Mouse (Mus musculus) erythroid progenitor cell, adult 5-6 weeks (primary cell): Measurements from ENCODE around the gene Tsfm. TPM values are rescaled to one million over a fixed set of nuclear protein-coding genes. Genes with fewer than 3 reads are reported as not detected.
"Not testable (repeated sequence)": the region's sequence is repeated elsewhere in the genome, so short reads cannot be mapped to it uniquely, and the experiment has no call there.

Experiments
- ATAC-seq: replicated peaks from 2 replicates; pipeline ENCODE4 v1.8.0; 2016; ENCODE audit warnings: moderate number of reproducible peaks, mild to moderate bottlenecking, moderate TSS enrichment, inconsistent platforms; ENCODE audit not compliant: poor library complexity, low FRiP score, severe bottlenecking
- total RNA-seq, 2 experiments: library from RNA; stranded (forward) in 1 of 2; stranded (reverse) in 1 of 2; fragments of 150-400 nt in 1 of 2; fragments of 186-747, 209-891 nt in 1 of 2; gene quantifications; 2 replicates each; pipeline versions ENCODE4 v1.2.3 to v1.2.4; 2015 to 2017; ENCODE audit warnings: low replicate concordance in 2 of 2

The Tsfm gene
- total RNA-seq, 2 experiments from 2014 or later = 6.5 to 12.6 TPM

- no peak for ATAC-seq
These were observed 35.3 kb upstream of the Tsfm start for GRCm38 (mm10) chr10:127065981-127066380.

DNA sequence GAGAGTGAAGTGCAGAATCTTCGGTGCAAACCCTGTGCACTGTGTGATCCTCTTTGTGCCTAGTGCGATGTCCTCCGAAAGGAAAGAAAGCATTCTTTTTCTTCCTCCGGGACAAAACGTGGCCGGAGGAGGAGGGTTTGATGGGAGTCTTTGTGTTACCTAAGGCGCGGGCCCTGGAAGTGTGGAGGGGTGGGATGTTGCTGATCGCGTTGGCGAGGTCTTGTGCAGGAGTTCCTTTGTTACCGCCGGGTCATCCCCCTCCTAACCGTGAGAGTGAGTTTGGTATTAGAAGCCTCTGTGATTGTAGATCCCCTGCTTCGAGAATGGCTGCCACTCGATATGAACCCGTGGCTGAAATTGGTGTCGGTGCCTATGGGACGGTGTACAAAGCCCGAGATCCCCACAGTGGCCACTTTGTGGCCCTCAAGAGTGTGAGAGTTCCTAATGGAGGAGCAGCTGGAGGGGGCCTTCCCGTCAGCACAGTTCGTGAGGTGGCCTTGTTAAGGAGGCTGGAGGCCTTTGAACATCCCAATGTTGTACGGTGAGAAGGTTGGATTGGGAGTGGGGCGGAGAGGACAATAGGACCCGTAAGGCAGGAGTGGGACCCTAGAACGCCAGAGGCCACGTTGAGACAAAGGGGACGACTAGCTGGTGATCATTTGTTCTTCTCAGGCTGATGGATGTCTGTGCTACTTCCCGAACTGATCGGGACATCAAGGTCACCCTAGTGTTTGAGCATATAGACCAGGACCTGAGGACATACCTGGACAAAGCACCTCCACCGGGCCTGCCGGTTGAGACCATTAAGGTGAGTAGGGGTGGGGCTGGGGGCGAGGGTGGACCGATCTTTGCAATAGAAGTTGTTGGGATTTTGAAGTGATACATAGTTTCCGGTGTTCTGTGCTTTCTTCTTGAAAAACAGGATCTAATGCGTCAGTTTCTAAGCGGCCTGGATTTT is 33.6 kb upstream of the Tsfm start:
- peak; percentile 27; the same call in 1 of the 2 replicates for ATAC-seq

DNA sequence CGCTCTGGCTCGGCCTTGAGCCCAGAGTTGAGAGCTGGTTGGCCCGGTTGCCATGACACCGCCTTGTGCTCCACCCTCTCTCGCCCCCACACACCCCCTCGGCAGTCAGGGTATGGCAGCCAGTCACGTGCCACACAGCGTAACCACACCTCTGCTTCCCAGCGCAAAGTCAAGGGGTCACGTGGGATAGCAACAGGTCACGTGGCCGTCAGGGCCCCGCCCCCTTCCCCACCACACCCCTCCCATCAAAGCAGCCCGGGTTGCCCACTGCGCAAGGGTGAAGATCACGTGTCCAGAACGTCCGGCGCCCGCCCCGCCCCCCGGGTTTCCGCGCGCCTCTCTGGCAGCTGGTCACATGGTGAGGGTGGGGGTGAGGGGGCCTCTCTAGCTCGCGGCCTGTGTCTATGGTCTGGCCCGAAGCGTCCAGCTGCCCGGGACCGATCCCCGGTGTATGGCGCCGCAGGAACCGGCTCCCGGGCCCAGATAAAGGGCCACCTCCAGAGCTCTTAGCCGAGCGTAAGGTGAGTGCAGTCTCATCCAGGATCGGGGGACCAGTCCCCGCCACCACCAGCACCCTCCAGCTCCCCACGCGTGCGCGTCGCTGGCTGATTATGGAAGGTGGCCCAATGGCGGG is 32.7 kb upstream of the Tsfm start, which contains the start of gene Cdk4:
TSS of gene Cdk4 (plus strand) at position 296 of the 634 bp plus-strand sequence.
- ATAC-seq = peak; percentile 86

- no peak for ATAC-seq
These were observed 31.9 kb upstream of the Tsfm start for GRCm38 (mm10) chr10:127062503-127062902.

- ATAC-seq = not testable (repeated sequence)
These were observed 31.5 kb upstream of the Tsfm start for GRCm38 (mm10) chr10:127062101-127062500.

DNA sequence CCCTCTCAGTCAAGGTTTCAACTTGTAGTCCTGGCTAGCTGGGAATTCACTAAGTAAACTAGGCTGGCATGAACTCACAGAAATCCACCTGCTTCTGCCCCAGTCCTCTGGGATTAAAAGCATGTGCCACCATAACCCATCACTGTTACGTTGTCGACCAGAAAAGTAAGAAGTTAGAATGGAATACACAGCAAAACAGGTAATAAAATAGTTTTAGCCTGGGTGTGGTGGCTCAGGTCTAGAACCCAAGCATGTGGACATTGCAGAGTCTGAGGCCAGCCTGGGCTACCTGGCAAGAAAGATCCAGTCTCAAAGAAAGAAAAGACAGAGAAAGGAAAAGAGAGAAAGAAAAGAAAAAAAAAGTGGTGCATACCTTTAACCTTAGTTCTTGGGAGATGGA is 30.9 kb upstream of the Tsfm start:
- no peak for ATAC-seq

DNA sequence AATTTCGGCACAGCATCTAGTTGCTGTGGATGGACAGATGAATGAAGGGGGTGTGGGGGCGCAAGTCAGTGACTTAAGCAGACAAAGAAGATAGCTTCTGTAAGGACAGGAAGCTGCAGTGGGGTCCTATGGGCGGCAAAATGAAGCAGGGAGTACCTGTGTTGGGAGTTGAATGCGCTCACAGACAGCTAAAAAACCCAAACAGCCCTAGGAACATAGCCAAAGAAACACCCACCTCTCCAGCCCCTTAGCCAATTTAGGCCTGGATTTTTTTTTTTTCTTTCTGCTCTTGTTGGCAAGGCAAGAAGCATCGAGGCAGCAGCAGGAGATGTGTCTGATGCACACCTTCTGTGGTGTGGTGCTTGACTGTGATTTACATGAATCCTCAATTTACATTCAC is 30.4 kb upstream of the Tsfm start:
- no peak for ATAC-seq

DNA sequence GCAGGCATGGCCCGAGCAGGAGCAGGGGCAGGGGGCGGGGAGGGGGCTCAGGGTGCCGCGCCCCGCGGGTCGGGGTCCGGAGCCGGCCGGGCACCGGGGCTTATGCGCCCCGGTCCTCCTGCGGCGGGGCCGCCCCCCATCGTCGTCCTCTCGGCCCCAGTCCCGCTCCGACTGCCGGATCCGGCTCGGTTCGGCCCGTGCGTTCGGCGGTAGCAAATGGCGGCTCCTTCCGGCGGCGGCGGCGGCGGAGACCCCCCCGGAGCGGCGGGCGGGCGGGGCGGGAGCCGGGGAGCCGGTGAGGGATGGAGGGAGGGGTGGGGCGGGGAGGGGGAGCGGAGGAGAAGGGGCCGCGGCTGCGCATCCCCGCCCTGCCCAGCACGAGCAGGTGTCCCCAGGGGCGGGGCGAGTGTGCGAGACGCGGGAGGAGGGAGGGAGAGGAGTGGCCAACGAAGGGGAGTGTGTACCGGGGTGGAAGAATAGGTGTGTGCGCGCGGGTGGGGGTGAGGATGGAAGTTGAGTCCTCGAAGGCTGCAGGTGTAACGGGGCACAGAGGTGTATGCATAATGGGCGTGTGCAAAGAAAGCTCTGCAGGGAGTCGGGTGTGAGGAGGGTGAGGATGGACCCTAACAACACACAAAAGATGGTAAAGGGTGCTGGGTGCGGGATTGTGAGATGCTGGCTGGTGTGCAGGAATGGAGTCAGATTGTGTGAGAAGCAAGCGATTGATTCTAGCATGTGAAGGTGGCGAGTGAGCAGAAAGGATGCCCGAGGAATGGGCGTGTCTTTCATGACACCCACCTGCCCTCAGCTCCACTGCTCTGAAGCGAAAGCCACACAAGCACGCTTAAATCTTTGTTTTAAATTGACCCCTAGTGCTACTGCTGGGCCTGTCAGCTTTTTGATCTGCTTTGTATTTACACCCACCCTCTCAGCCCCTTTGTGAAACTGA is 29.6 kb upstream of the Tsfm start, which contains the start of gene March9:
TSS of gene March9 (minus strand) at position 217 of the 949 bp plus-strand sequence.
- ATAC-seq = no peak

- no peak for ATAC-seq
These were observed 28.7 kb upstream of the Tsfm start for GRCm38 (mm10) chr10:127059174-127059967.

DNA sequence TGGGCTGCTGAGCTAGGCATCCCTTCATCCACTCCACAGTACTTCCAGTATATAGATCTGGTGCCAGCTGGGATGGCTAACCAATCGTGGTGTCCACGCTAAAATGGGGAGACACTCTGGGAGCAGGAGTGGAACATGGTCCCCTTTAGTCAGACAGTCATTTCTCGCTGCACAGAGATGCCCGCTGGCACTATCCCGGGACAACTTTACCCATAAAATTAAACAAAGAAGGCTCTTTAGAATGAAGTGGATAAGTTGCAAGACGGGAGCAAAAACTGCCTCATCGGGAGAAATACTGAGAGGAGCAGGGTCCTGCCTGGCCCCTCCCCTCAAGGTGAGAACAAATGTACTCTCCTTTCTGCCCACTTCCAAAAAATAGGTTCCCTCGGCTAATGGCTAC is 28.1 kb upstream of the Tsfm start:
- ATAC-seq = no peak

DNA sequence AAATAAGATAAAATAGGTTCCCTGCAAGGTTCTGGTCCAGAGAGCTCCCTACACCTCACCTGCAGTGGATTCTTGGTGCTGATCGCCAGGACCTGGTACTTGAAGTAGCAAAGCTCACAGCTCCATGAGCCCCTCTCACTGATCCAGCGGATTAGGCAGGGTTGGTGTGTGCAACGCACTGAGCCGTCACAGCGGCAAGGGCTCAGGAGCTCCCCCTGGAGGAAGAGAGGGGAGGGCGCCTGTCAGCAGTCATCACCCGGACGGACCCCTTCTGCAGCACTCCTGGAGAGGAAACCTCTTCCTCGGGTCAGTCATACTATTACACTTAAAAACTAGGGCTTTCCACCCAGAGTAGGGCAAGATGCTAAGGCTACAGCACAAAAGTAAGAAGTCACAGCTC is 27.5 kb upstream of the Tsfm start:
- peak; percentile 69 for ATAC-seq

DNA sequence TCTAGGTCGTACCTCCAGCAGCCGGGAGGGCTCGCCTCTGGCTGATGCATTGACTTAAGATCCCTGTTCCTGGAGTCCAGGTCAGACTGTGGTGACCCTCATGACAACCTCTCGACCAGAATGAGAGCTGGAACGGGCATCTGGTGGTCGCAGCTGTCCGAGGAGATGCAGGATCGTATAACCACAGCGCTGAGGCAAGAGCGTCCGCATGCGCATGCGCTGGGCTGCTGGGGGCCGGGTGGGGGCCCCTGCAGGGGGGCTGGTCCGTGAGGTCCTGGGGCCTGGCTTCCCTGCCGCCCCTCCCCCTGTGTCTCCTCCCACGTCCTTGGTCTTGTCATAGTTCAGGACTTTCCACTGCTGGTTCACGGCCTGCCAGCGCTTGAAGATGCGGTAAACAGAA is 25.9 kb upstream of the Tsfm start:
- ATAC-seq = no peak

- no peak for ATAC-seq
These were observed 24.8 kb upstream of the Tsfm start for GRCm38 (mm10) chr10:127055406-127055805.

- ATAC-seq = no peak
These were observed 24.0 kb upstream of the Tsfm start for GRCm38 (mm10) chr10:127054646-127055045.

DNA sequence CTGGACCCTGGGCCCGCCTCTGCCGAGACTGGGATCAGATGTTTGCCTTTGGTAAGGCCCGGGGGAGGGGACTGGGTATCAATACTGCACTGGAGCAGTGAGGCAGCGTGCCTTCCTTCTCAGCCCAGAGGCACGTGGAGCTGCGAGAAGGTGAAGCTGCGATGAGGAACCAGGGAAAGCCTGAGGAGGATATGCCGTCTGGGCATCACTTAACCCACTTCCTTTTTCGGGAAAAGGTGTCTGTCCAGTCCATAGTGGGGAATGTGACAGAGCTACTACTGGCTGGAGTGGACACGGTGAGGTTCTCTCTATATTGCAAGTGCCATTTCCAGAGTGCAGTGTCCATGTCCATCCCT is 19.5 kb upstream of the Tsfm start:
- ATAC-seq = no peak

DNA sequence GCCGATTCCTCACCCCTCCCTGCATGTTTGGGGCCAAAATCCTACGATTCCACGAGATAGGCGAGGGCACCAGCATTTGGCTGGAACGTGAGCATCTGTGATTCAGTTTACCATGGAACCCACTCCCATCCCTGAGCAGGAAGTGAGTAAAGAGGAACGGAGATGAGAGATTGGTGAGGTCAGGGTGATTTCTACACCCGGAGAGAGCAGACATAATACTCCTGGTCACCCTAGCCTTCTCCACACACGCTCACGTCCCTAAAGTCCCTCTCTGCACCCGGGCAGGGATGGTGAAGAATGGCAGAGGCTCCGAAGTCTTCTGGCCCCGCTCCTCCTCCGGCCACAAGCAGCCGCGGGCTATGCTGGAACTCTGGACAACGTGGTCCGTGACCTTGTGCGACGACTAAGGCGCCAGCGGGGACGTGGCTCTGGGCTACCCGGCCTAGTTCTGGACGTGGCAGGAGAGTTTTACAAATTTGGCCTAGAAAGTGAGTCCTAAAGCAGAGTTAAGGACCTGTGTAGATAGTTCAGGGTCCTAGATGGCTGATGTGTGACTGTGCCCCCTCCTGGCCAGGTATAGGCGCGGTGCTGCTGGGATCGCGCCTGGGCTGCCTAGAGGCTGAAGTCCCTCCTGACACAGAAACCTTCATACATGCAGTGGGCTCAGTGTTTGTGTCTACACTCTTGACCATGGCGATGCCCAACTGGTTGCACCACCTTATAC is 18.9 kb upstream of the Tsfm start:
- ATAC-seq = 0 out of 2 replicates have a peak, but pooled peaks have one; percentile 35

DNA sequence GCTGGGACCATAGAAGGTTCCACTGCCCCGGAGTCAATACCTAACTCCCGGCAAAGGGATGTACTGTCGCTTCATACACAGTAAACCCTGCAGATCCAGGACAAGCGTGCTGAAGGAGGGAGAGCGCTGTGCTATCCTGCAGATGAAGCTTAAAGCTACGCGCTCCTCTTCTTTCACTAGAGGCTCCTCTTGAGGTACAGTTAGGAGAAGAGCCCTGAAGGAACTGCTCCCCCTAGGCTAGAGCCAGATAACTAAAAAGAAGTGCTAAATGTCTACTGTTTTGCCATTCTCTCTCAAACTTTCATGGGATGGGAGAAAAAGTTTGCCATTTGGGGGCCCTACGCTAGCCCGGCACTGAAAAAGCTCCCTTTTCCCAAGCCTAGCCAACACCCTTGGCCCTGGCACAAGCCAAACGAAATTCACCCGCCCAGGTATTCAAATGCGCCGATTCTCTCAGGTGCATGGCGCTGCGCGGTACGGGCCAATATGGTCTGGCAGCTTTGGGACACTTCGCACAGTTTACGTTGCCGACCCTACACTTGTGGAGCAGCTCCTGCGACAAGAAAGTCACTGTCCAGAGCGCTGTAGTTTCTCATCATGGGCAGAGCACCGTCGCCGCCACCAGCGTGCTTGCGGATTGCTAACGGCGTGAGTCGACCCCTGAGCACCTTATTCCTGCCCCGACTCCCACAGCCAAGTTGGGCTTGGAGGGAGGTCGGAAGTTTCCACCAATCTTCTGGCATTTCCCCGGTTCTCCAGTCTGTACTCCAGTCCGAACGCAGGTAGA is 18.2 kb upstream of the Tsfm start:
- no peak for ATAC-seq

DNA sequence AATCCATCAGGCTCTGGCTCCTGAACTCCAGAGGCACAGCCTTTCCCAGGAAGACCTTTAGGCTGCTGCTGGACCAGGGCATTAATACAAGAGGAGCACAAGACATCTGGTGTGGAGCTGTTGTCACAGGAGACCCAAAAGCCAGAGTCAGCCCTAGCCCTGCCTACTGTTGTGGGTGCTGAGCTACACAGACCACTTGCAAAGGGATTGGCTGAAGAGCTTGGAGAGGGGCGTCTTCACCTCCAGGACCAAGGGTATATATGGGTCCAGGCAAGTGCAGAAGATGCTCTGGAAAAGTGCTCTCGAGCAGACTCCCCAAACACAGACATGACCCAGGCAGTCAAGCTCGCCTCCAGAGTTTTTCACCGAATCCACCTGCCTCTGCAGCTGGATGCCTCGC is 17.3 kb upstream of the Tsfm start, which contains the start of gene Cyp27b1:
TSS of gene Cyp27b1 (plus strand) at position 297 of the 400 bp plus-strand sequence.
- no peak for ATAC-seq
